Mouse (Mus musculus): Measurements from ENCODE around the gene Slc39a5. TPM values are rescaled to one million over a fixed set of nuclear protein-coding genes. Genes with fewer than 3 reads are reported as not detected.

Gene Slc39a5
- 0.07 and 2.4 TPM in 2 replicates for polyA plus RNA-seq (2016; fragmentation: Nextera tagmentation; extraction: Ambion mirVana)

DNA sequence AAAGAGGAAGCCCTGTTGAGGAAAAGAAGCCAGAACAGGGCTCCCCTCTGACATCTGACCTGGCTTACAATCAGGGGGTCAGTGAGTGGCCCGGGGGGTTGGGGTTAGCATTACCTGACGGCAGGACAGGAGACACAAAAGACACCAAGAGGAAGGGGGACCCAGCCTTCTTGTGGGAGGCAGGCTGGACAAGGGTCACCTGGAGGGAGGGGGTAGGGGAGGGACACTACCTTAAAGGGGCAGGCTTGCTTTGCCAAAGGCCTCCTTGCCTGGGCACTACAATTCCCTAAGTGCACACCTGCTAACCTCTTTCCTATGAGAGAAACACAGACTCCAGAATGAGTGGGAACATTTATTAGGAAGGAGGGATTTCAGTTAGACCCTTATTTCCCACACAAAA, at the start of gene Slc39a5:
TSS of gene Slc39a5 (minus strand) at position 174 of the 400 bp plus-strand sequence.
- Histone ChIP-seq H3K9me3 (no peaks in the 10 kb centered on the region), H3K4me1 (peaks cover 24% of the 10 kb centered on the region), H3K4me3 (no peak within 1 kb of the TSS), H3K36me3 (peaks cover 23% of the 10 kb centered on the region), H3K27me3 (ENCODE audit: insufficient read depth, poor library complexity, severe bottlenecking) (no peaks in the 10 kb centered on the region), H3K27ac (no peak within 1 kb of the TSS; the same call in 1 of the 2 replicates)
- DNase-seq (ENCODE audit: low spot score) = no peak
- WGBS = 31% methylated on average over 2 of the region's 2 CpGs

DNA sequence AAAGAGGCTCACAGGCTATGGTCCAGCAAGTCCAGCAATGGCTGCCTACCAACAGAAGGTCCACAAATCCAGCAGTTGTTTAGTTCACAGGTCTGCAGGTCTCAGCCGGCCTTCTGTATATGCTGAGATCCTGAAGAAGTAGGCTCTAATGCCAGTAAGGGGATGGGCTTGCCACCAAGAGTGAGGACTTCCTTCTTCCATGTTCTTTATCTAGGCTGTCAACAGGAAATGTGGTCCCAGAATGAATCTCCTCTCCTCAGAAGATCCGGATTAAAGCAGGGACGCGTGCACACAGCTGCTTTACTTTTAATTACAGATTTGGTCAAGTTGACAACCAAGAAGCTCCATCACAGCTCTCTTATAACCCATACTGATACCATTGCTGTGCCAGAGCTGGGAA, 44.4 kb upstream of the Slc39a5 start:
- Histone ChIP-seq H3K4me1 (no peaks in the 10 kb centered on the region), H3K4me3 (no peak overlapping the region), H3K9me3 (no peaks in the 10 kb centered on the region), H3K27ac (no peak overlapping the region), H3K36me3 (peaks cover 19% of the 10 kb centered on the region), H3K27me3 (ENCODE audit: insufficient read depth, poor library complexity, severe bottlenecking) (no peaks in the 10 kb centered on the region)
- no peak for DNase-seq (ENCODE audit: low spot score)
- 77% methylated on average over 4 of the region's 4 CpGs for WGBS

DNA sequence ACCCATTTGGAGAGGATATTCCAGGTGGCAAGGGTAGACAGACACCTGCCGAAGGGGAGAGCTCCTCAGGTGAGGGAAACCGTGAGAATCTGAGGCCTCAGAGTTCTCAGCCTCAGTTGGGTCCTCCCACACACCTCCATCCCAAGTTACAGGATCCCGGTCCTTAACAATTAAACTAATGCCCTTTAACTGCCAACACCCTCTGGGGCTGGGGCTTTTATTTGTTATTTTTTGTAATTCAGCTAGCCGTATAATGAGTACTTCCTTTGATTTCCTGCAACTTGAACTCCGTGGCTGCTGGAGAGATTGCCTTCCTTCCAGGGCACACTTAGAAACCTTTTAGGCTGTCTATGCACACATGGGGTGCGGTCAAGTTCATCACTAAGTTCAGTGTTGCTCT, 43.3 kb upstream of the Slc39a5 start:
- Histone ChIP-seq H3K27me3 (ENCODE audit: insufficient read depth, poor library complexity, severe bottlenecking) (no peaks in the 10 kb centered on the region), H3K9me3 (no peaks in the 10 kb centered on the region), H3K4me3 (no peak overlapping the region), H3K36me3 (peaks cover 30% of the 10 kb centered on the region), H3K4me1 (no peaks in the 10 kb centered on the region), H3K27ac (no peak overlapping the region)
- DNase-seq (ENCODE audit: low spot score) = no peak
- WGBS = 76% methylated on average over 6 of the region's 6 CpGs

DNA sequence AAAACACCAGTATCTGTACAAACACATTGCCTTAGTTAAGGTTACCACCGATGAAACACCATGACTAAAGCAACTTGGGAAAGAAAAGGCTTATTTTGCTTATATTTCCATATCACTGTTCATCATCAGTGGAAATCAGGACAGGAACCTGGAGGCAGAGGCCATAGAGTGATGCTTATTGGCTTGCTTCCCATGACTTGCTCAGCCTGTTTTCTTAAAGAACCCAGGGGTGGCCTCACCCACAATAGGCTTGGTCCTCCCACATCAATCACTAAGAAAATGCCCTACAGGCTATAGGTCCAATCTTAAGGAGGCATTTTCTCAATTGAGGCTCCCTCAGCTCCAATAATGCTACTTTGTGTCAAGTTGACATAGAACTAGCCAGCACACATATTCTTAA, 41.7 kb upstream of the Slc39a5 start:
- no peak for DNase-seq (ENCODE audit: low spot score)

DNA sequence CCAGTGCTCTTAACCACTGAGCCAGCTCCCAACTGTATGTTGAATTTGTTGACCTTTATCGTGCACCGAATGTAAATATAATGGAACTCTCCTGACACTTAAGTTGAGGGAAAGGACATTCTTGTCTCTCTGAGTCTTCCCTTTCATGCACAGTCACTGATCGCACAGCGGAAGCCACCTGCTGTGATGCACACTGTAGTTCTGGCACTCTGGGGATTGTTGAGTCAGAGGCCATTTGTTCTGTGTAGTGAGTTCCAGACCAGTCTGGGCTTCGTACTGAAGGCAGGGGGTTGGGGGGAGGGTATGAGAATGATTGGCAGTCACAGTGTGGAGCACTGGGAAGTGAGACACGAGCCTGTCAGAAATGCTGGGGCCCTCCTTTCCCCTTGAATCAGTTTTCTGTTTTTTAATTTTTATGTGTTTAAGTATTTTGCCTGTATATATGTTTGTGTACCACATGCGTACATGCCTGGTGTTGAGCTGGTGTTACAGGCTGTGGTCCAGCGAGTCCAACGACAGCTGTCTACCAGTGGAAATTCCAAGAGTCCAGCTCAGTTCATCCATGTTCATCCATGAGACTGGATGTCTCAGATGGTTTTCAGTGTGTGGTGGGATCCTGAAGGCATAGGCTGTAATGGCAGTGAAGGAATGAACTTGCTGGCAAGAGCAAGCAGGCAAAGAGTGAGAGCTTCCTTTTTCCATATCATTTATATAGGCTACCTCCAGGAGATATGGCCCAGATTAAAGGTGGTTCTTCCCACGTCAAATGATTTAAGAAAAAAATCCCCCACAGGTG, 40.5 kb upstream of the Slc39a5 start:
- no peak overlapping the region for H3K27ac ChIP-seq

More for the DNA sequence above, 41.7 kb upstream of the Slc39a5 start:
- Histone ChIP-seq H3K4me3 (no peak overlapping the region), H3K27ac (no peak overlapping the region), H3K4me1 (0 out of 2 replicates have a peak, but pooled peaks cover 3% of the 10 kb centered on the region), H3K9me3 (no peaks in the 10 kb centered on the region), H3K27me3 (ENCODE audit: insufficient read depth, poor library complexity, severe bottlenecking) (no peaks in the 10 kb centered on the region), H3K36me3 (peaks cover 46% of the 10 kb centered on the region)
- WGBS = 79% methylated on average over 1 of the region's 1 CpGs

DNA sequence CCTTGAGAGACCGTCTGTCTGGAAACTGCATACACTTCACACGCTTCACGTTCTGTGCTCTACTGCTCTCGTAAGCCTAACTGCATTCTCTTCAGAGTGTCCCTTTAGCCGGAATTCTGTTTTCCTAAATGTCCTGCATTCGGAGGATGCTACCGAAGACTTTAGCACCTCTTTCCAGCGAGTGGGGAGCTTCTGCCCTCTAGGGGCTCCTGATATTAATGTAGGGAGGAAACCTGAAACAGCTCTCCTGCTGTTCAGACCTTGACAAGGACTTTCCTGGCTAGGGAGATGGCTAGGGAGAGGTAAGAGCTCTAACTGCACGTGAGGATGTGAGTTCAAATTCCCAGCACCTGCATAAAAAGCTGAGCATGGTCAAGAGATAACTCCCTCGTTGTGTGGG, 39.4 kb upstream of the Slc39a5 start:
- no peak overlapping the region for H3K4me3 ChIP-seq
- no peak overlapping the region for H3K27ac ChIP-seq
- H3K36me3 ChIP-seq = peaks cover 68% of the 10 kb centered on the region
- no peak for DNase-seq (ENCODE audit: low spot score)
- H3K4me1 ChIP-seq = peaks cover 6% of the 10 kb centered on the region; the same call in 1 of the 2 replicates
- 66% methylated on average over 10 of the region's 10 CpGs for WGBS
- H3K27me3 ChIP-seq (ENCODE audit: insufficient read depth, poor library complexity, severe bottlenecking) = no peaks in the 10 kb centered on the region
- H3K9me3 ChIP-seq = no peaks in the 10 kb centered on the region

More for the DNA sequence above, 40.5 kb upstream of the Slc39a5 start:
- peaks cover 57% of the 10 kb centered on the region for H3K36me3 ChIP-seq
- H3K27me3 ChIP-seq (ENCODE audit: insufficient read depth, poor library complexity, severe bottlenecking) = no peaks in the 10 kb centered on the region
- H3K4me1 ChIP-seq = 0 out of 2 replicates have a peak, but pooled peaks cover 3% of the 10 kb centered on the region
- 86% methylated on average over 10 of the region's 10 CpGs for WGBS
- H3K9me3 ChIP-seq = no peaks in the 10 kb centered on the region
- no peak overlapping the region for H3K4me3 ChIP-seq
- no peak for DNase-seq (ENCODE audit: low spot score)

DNA sequence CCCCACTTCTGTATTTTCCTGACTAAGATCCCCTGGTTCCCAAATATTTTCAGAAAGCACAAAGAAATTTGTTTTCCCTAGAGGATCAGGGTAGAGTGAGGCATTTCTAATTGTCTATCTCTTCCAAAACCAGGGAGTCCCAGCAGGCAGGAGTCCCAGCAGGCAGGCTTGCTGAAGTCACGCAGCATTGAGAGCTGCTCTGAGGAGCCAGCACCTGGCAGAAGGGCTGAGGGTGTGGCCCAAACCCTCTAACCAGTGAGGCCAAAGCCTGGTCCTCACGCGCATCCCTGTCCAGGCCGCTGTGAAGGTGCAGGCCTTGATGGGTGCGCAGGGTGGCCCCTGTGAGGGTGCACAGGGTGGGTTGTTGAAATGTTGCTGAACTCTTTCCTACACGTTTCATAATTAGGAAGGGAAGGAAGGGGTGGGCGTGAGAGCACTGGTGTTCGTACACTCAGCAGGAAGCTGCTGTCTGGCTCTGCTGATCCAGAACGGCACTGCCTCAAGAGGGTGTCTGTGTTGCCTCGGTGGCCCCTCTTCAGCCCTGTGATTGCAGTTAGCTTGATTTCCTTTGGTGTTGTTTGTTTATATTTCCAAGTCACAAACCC, 37.7 kb upstream of the Slc39a5 start:
- H3K36me3 ChIP-seq = peaks cover 82% of the 10 kb centered on the region
- H3K9me3 ChIP-seq = no peaks in the 10 kb centered on the region
- no peaks in the 10 kb centered on the region for H3K27me3 ChIP-seq (ENCODE audit: insufficient read depth, poor library complexity, severe bottlenecking)
- 73% methylated on average over 10 of the region's 10 CpGs for WGBS
- DNase-seq (ENCODE audit: low spot score) = no peak
- H3K4me1 ChIP-seq = peaks cover 13% of the 10 kb centered on the region; the same call in 1 of the 2 replicates
- H3K27ac ChIP-seq = no peak overlapping the region
- H3K4me3 ChIP-seq = no peak overlapping the region

DNA sequence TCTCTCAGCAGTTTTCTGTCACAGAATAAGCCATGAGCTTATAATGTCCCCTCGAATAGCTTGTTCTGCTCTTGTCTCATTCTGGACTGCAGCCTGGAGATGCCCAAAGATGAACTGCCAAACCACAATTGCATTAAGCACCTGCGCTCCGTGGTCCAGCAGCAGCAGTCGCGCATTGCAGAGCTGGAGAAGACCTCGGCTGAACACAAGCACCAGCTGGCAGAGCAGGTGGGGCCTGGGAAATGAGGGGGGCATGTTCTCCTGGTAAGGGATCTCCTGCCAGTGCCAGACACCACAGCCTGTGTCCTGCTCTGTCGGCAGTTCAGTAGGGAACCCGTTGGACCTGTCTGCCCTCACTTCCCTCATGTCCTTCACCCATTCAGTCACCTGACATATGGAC, 35.3 kb upstream of the Slc39a5 start:
- Histone ChIP-seq H3K36me3 (peaks cover 92% of the 10 kb centered on the region), H3K27ac (no peak overlapping the region), H3K4me3 (no peak overlapping the region), H3K9me3 (no peaks in the 10 kb centered on the region), H3K4me1 (peaks cover 13% of the 10 kb centered on the region; the same call in 1 of the 2 replicates), H3K27me3 (ENCODE audit: insufficient read depth, poor library complexity, severe bottlenecking) (no peaks in the 10 kb centered on the region)
- no peak for DNase-seq (ENCODE audit: low spot score)
- WGBS = 93% methylated on average over 8 of the region's 8 CpGs

DNA sequence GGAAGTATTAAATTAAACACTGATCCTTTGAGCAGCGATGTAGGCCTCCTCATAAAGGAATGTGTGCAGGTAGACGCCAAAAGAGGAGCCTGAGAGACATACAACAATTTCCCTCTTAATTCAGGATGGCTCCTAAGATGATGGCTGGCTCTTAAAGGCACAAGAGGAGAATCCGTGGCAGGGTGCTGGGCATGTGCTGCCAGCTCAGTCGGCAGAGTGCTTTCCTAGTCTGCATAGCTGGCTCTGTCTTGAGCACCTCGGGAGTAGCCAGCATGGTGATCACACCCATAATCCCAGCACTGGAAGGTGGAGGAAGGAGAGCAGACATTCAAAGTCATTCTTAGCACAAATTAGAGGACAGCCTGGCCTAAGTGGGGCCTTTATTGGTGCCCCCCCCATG, 34.8 kb upstream of the Slc39a5 start:
- no peaks in the 10 kb centered on the region for H3K9me3 ChIP-seq
- H3K27ac ChIP-seq = 0 out of 2 replicates have a peak overlapping the region, but pooled peaks have one; percentile 8
- WGBS = 93% methylated on average over 5 of the region's 5 CpGs
- no peak for DNase-seq (ENCODE audit: low spot score)
- no peaks in the 10 kb centered on the region for H3K27me3 ChIP-seq (ENCODE audit: insufficient read depth, poor library complexity, severe bottlenecking)
- 0 out of 2 replicates have a peak overlapping the region, but pooled peaks have one; percentile 1 for H3K4me3 ChIP-seq
- peaks cover 13% of the 10 kb centered on the region; the same call in 1 of the 2 replicates for H3K4me1 ChIP-seq
- peaks cover 92% of the 10 kb centered on the region for H3K36me3 ChIP-seq

DNA sequence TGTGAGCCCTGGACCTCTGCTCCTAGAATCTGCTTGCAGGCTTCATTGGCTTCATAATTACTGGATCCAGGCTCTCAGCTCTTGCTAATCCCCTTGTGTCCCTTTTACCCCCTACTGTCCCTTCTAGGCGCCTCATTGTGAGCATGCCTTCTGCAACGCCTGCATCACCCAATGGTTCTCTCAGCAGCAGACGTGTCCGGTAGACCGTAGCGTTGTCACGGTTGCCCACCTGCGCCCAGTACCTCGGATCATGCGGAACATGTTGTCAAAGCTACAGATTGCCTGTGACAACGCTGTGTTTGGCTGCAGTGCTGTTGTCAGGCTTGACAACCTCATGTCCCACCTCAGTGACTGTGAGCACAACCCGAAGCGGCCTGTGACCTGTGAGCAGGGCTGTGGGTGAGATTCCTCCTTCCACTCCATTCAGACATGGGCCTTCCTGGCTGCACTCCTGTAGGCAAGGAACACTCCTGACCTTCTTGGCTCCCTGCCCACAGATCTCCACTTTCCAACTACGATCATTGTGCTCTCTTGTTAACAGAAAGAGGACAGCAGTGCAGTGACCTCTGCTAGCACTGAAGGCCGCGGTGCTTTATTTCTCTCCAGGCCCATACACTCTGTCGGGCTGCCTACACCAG, 34.3 kb upstream of the Slc39a5 start:
- Histone ChIP-seq H3K9me3 (no peaks in the 10 kb centered on the region), H3K36me3 (peaks cover 91% of the 10 kb centered on the region), H3K4me1 (peaks cover 13% of the 10 kb centered on the region; the same call in 1 of the 2 replicates), H3K27ac (0 out of 2 replicates have a peak overlapping the region, but pooled peaks have one; percentile 8), H3K27me3 (ENCODE audit: insufficient read depth, poor library complexity, severe bottlenecking) (no peaks in the 10 kb centered on the region), H3K4me3 (peak overlapping the region; percentile 1; the same call in 1 of the 2 replicates)
- WGBS = 88% methylated on average over 17 of the region's 17 CpGs
- DNase-seq (ENCODE audit: low spot score) = no peak

DNA sequence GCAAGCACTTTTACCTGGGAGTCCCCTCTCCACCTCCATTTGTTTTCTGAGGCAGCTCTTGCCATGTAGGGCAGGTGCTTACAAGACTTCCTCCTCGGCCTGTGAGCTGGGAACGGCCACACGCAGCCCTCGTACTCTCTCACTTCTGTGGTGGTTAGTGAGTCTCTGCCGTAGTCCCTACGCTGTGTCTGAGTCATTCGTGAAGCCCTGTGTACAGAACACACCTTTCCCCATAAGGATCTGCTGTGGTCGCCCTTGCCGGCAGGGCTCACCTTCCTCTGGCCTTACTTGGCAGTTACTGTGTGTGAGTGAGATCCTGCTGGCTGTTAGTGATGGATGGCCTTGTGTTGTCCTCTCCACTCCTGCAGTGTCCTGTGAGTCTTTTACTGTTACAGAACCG, 33.7 kb upstream of the Slc39a5 start:
- no peak overlapping the region for H3K27ac ChIP-seq
- 86% methylated on average over 10 of the region's 10 CpGs for WGBS
- no peaks in the 10 kb centered on the region for H3K27me3 ChIP-seq (ENCODE audit: insufficient read depth, poor library complexity, severe bottlenecking)
- no peak for DNase-seq (ENCODE audit: low spot score)
- H3K9me3 ChIP-seq = no peaks in the 10 kb centered on the region
- H3K36me3 ChIP-seq = peaks cover 91% of the 10 kb centered on the region
- peaks cover 13% of the 10 kb centered on the region; the same call in 1 of the 2 replicates for H3K4me1 ChIP-seq
- H3K4me3 ChIP-seq = no peak overlapping the region

DNA sequence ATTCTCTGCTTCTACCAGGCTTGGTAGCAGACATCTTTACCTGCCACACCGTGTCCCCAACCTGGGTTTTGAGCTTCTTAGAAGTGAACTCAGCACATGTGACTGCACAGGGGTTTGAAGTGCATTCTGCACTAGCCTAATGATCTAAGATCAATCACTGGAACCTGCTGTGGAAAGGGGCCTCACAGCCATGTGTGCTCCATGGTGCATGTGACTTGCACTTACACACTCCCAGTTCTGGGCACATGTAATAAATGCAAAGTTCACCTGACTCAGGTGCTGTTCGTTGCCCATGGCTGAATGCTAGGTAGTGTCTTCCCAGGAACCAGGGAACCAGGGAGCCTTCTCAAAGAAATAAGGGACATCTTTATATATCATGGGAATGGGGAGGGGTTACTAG, 32.4 kb upstream of the Slc39a5 start:
- Histone ChIP-seq H3K4me3 (no peak overlapping the region), H3K36me3 (peaks cover 91% of the 10 kb centered on the region), H3K27me3 (ENCODE audit: insufficient read depth, poor library complexity, severe bottlenecking) (no peaks in the 10 kb centered on the region), H3K4me1 (peaks cover 10% of the 10 kb centered on the region; the same call in 1 of the 2 replicates), H3K9me3 (no peaks in the 10 kb centered on the region), H3K27ac (no peak overlapping the region)
- WGBS = 91% methylated on average over 2 of the region's 2 CpGs
- DNase-seq (ENCODE audit: low spot score) = no peak

DNA sequence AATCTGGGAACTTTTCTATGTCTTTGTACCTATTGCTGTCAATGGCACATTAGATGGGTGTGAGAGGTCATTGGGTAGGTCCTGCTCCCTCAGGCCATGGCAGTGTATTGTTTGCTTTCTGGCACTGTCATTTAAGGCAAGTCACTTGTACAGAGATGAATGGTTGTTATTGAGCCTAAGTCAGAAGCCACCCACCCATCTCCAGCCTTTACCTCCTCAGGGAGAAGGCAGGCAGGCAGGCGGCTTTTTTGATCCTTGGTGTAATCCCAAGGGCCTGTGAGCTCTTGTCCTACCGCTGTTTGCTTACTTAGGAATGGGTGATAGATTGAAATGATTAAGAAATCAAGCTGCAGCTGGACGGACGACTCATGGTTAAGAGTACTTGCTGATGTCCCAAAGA, 28.4 kb upstream of the Slc39a5 start:
- Histone ChIP-seq H3K27ac (no peak overlapping the region), H3K4me1 (no peaks in the 10 kb centered on the region), H3K27me3 (ENCODE audit: insufficient read depth, poor library complexity, severe bottlenecking) (no peaks in the 10 kb centered on the region), H3K36me3 (peaks cover 72% of the 10 kb centered on the region), H3K4me3 (no peak overlapping the region), H3K9me3 (no peaks in the 10 kb centered on the region)
- 81% methylated on average over 4 of the region's 4 CpGs for WGBS
- no peak for DNase-seq (ENCODE audit: low spot score)
